Comparison of ENCODE assay signal across 16 mouse cellular contexts in the genomic region with DNA sequence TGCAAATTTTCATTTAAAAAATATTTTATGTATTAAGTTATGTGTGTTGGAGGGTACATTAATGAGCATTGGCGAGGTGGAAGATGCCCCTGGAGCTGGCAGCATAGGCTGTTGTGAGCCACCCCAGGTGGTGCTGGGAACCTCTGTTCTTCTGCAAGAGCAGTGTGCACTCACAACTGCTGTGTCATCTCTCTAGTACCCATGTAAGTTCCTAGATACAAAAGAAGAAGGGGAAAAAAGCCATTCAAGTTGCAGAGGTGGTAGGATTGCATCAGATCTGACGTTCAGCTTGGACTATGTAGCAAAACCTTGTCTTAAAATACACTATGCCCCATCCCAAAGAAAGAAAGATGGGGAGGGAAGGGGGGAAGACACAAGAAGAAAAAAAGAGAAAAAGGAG.
"Had no signal": no experiment of that assay in that cellular context is flagged by ENCODE, and none has a peak within 500 bp of the region (broad histone marks: within the 10 kb centered on the region; RNA-seq: fewer than 3 reads in every experiment).

No protein-coding gene starts in this region.

- H3K4me2 ChIP-seq: limb, embryonic 13.5 days; liver, embryonic 13.5 days; midbrain, embryonic 11.5 days had no signal

- ATAC-seq: intestine, postnatal 0 days had no signal

- H3K4me1 ChIP-seq: limb, embryonic 13.5 days had no signal

- H3K27me3 ChIP-seq: liver, embryonic 13.5 days had no signal

- H3K9me3 ChIP-seq: limb, embryonic 10.5 days; limb, embryonic 13.5 days; liver, embryonic 13.5 days had no signal

- H3K36me3 ChIP-seq: limb, embryonic 10.5 days; limb, embryonic 13.5 days; liver, embryonic 13.5 days had no signal

- H3K27ac ChIP-seq: kidney, postnatal 0 days; limb, embryonic 10.5 days; limb, embryonic 13.5 days; liver, embryonic 13.5 days had no signal

- H3K4me3 ChIP-seq: limb, embryonic 10.5 days; limb, embryonic 13.5 days; liver, embryonic 13.5 days had no signal

- H3K9ac ChIP-seq: limb, embryonic 13.5 days; liver, embryonic 13.5 days had no signal

- DNase-seq: kidney, adult 2 months; kidney, postnatal 25 days; liver; liver, embryonic 13.5 days; lung, adult 2 months; lung, postnatal 14 days; lung, postnatal 4 days; retina, postnatal 1 day; right cerebral cortex, postnatal 25 days; thymus, adult 18-20 months; thymus, postnatal 36 days had no signal
